Comparison of ENCODE assay signal across 9 mouse cellular contexts in genomic region chr17:59099376-59099775, GRCm38 (mm10).
DNase-seq lines count a peak whose midpoint lies in the region; ATAC-seq and TF ChIP-seq lines count a peak whose summit lies in the region.
"Had no signal": no experiment of that assay in that cellular context is flagged by ENCODE, and none has a peak within 500 bp of the region (broad histone marks: within the 10 kb centered on the region; RNA-seq: fewer than 3 reads in every experiment).

No protein-coding gene starts in this region.

- no peaks in the 10 kb centered on the region for H3K27me3 ChIP-seq in kidney, embryonic 15.5 days
- no peaks in the 10 kb centered on the region for H3K27me3 ChIP-seq in E14TG2a.4 (ENCODE audit: insufficient read depth, low read length)
- H3K27me3 ChIP-seq: liver, embryonic 15.5 days had no signal

- no peaks in the 10 kb centered on the region for H3K36me3 ChIP-seq in kidney, embryonic 15.5 days
- no peaks in the 10 kb centered on the region for H3K36me3 ChIP-seq in E14TG2a.4 (ENCODE audit: insufficient read depth, low read length)
- H3K36me3 ChIP-seq: liver, embryonic 15.5 days had no signal

- no peaks in the 10 kb centered on the region for H3K4me1 ChIP-seq in kidney, embryonic 15.5 days
- H3K4me1 ChIP-seq in E14TG2a.4 (replicated peaks; ENCODE audit: low read depth, low read length): no peaks in the 10 kb centered on the region
- H3K4me1 ChIP-seq: liver, embryonic 15.5 days had no signal

- H3K4me3 ChIP-seq in kidney, embryonic 15.5 days (replicated peaks): no peak overlapping the region
- no peak overlapping the region for H3K4me3 ChIP-seq in E14TG2a.4 (replicated peaks; ENCODE audit: low read length)
- H3K4me3 ChIP-seq: liver, embryonic 15.5 days had no signal

- no peaks in the 10 kb centered on the region for H3K9me3 ChIP-seq in kidney, embryonic 15.5 days (replicated peaks)
- H3K9me3 ChIP-seq in E14TG2a.4 (ENCODE audit: low read length): no peaks in the 10 kb centered on the region
- H3K9me3 ChIP-seq: liver, embryonic 15.5 days had no signal

- peak; percentile 66 for TF ChIP-seq CTCF in E14TG2a.4 (conservative IDR thresholded peaks at IDR 0.05; ENCODE audit: low read length)

- peak; percentile 1 for DNase-seq in kidney, adult 11 months
- peak; percentile 36 to 79 for DNase-seq in adrenal gland, adult (ENCODE audit: inconsistent age in 2 of 2, low spot score in 1 of 2)
- peak; percentile 17 for DNase-seq in embryo, embryonic 11.5 days (ENCODE audit: low read depth, low spot score)
- peak; percentile 5 to 18 for DNase-seq in layer of hippocampus, postnatal 14 days (ENCODE audit: low spot score in 2 of 2)
- DNase-seq in right cerebral cortex, adult 18-20 months: peak; percentile 38

- H3K4me2 ChIP-seq in kidney, embryonic 15.5 days: no peak overlapping the region
- H3K4me2 ChIP-seq: liver, embryonic 15.5 days had no signal

- no peak overlapping the region for H3K27ac ChIP-seq in kidney, embryonic 15.5 days
- H3K27ac ChIP-seq: liver, embryonic 15.5 days had no signal

- WGBS in kidney, embryonic 15.5 days: 14% methylated on average over 5 of the region's 5 CpGs

- ATAC-seq in kidney, embryonic 15.5 days (replicated peaks; ENCODE audit: low FRiP score): no peak
- no peak for ATAC-seq in erythroid progenitor cell, adult 5-6 weeks (replicated peaks; ENCODE audit: low FRiP score, poor library complexity, severe bottlenecking)

- H3K9ac ChIP-seq in kidney, embryonic 15.5 days: no peak overlapping the region
- H3K9ac ChIP-seq: liver, embryonic 15.5 days had no signal

Comparison
In these comparisons a context has a peak if more than half of its experiments do, and no peak if none do; other contexts are left out.
1. DNase-seq: peak in every context shown above with its lines; median percentile 58 in adrenal gland, adult; 38 in right cerebral cortex, adult 18-20 months; 17 in embryo, embryonic 11.5 days; 12 in layer of hippocampus, postnatal 14 days; 1 in kidney, adult 11 months.